Mouse (Mus musculus): ENCODE data around the gene Fdxacb1.

Fdxacb1 gene

DNA sequence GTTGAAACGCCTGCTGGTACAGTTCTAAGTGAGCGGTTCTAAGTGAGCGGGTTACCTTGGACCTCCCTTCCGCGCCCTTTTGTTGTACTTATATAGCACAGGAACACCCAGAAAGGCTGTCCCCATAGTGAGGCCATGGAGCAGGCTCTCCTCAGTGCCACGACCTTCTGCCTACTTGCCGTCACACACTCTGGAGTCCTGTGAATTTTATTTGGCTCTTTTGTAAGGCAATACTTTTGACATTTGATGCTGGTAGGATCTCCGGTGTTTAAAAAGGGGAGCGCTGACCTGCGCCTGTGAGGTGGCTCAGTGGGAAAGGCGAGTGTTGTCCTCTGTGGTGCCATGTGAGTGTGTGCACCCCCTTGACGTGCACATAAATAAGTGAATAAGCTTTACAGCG, 41.1 kb downstream of the Fdxacb1 start:
- DNase-seq = no peak

GRCm38 (mm10) chr9:50811187-50811586, 43.2 kb downstream of the Fdxacb1 start:
- no peak for DNase-seq

GRCm38 (mm10) chr9:50811746-50812145, 43.7 kb downstream of the Fdxacb1 start:
- DNase-seq = no peak

DNA sequence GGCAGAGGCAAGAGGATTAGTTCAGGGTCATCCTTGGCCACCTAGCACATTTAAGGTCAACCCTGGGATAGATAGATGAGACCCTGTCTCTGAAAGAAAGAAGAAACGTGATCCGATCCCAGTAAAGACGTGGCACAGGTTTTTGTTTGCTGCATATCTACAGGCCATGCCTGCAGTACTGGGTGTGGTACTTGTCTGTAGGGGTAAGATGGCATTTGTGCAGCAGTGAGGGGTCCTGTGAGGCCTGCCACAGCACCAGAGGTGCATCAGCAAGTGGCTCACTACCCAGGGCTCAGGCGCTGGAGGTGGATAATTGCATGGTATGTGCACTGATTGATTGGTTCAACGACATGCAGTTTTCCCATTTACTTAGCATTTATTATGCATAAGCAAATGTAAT, 45.8 kb downstream of the Fdxacb1 start:
- DNase-seq = no peak

DNA sequence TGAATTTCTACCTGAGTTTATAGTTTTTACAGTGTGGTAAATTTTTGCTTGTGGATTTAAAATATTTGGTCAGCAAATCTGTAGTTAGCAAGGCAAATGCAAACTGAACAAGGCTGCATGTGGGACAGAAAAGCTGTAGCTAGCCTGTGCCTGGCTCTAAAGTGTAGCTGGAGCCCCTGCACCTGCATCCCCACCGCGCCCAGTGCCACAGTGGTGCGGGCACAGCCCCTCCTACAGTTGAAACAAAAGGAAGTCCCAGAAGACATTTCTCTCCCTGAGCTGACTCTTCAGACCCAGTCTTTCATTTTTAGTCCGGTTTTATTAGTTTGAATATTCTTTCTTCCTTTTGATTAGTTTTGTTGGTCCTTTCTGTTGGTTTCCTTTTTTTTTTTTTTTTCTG, 47.6 kb downstream of the Fdxacb1 start:
- DNase-seq = no peak

DNA sequence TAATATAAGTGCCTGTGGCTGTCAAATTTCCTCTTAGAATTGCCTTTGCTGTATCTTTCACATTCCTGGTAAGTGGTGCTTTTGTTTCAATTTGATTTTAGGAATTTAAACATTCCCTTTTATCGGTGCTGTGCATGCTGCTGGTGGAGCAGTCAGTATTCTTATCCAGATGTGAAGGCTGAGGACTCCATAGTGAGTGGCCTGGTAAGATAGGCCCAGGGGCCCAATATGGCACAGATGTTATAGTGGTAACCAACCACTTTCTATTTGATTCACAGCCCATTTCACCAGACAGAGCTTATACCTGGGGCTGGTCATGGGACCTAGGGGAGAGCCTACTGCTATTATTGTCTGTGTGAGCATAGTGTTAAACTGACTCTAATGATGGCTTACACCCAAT, 48.5 kb downstream of the Fdxacb1 start:
- DNase-seq = no peak

DNA sequence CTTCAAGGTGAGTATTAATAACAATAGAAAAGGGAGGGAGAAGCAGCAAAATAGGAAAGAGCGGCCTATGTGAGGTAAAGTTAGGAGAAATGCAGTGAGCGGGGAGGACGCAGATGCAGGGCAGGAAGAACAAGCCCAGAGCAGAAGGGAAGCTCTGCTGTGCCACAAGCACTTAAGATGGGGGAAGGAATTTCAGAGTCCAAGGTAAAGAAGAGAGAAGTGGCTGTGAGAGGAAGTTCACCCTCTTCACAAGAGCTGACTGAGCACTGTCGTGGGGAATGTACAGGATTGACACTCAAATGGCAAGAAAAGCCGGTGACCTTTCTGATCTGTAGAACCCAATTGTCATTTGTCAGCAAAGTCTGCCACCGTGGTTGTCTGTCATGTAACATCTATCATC, 50.0 kb downstream of the Fdxacb1 start:
- DNase-seq = no peak

DNA sequence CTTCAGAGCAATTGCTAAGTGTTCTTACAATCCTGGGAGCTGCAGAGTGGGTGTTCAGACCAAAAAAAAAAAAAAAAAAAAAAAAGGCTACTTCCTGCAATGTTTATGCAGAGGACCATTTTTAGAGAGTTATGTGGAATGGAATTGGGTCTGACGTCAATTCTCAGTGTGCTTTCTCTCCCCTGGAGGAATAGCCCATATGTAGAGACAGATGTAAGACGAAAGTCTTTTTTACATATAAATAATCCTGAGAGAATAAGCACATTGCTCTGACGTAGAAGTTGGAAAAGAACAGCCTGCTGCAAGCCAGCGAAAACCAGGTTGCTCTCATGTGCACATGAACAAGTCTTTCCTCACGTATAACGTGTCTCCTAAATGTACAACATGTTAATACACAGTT, 51.7 kb downstream of the Fdxacb1 start:
- no peak for DNase-seq

GRCm38 (mm10) chr9:50821651-50822050, 53.6 kb downstream of the Fdxacb1 start:
- DNase-seq = no peak

DNA sequence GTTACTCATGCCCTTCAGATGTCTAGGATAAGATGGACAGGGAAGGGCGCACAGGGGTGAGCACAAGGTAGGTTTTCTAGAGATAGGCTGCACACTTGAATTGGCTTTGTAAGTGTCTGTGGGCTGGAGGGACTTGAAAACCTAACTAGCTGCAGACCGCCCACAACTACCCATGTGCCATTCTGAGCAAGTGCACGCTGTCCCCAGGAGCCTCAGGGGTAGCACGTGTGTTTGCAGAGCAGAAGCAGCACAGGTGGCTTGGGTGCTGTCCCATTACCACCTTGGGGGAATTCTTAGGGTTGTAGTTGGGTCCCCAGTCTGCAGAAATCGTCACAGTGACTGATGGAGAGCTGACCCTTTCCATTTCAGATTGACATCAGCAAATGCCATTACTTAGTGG, 54.2 kb downstream of the Fdxacb1 start:
- DNase-seq = no peak

Measured in cerebellum, adult 18-20 months (tissue).